Mouse (Mus musculus) limb, embryonic 11.5 days (tissue): ENCODE measurements around the gene Rnd3. TPM values are rescaled to one million over a fixed set of nuclear protein-coding genes. Genes with fewer than 3 reads are reported as not detected.

ENCODE experiments used
- ATAC-seq: fragments of 200-750 bp; cut with Nextera tagmentation; 2 replicates; pipeline ENCODE4 v1.8.0; 2017; ENCODE audit warnings: low read depth; ENCODE audit not compliant: insufficient number of reproducible peaks, low FRiP score, low TSS enrichment
- DNase-seq: peaks from one replicate; pipeline ENCODE4 v3.0.0-alpha.2; 2015; ENCODE audit warnings: low spot score
- H3K27ac ChIP-seq: fragments of 300-500 bp; sonication (generic); replicated peaks from 2 replicates; pipeline ENCODE4 v1.5.1; 2014; ENCODE audit warnings: low read depth, mild to moderate bottlenecking, low read length
- H3K27me3 ChIP-seq: fragments of 300-500 bp; sonication (generic); 2 replicates; pipeline ENCODE4 v1.6.1; 2014; ENCODE audit warnings: mild to moderate bottlenecking, low read length, mixed read lengths; ENCODE audit not compliant: control insufficient read depth, insufficient read depth
- H3K36me3 ChIP-seq: fragments of 300-500 bp; sonication (generic); 2 replicates; pipeline ENCODE4 v1.6.1; 2014; ENCODE audit warnings: mild to moderate bottlenecking, low read length, moderate library complexity, mixed read lengths; ENCODE audit not compliant: control insufficient read depth, insufficient read depth
- H3K4me1 ChIP-seq: fragments of 300-500 bp; sonication (generic); 2 replicates; pipeline ENCODE4 v1.6.1; 2014; ENCODE audit warnings: low read length, mixed read lengths; ENCODE audit not compliant: control insufficient read depth, insufficient read depth
- H3K4me2 ChIP-seq: fragments of 300-500 bp; sonication (generic); 2 replicates; pipeline ENCODE4 v1.6.1; 2014; ENCODE audit warnings: low read depth, mild to moderate bottlenecking, moderate library complexity; ENCODE audit not compliant: severe bottlenecking
- H3K4me3 ChIP-seq: fragments of 300-500 bp; sonication (generic); 2 replicates; pipeline ENCODE4 v1.5.1; 2014; ENCODE audit warnings: low read depth, low read length
- H3K9ac ChIP-seq: fragments of 300-500 bp; sonication (generic); 2 replicates; pipeline ENCODE4 v1.6.1; 2014; ENCODE audit warnings: mild to moderate bottlenecking, low read length
- H3K9me3 ChIP-seq: fragments of 300-500 bp; sonication (generic); 2 replicates; pipeline ENCODE4 v1.6.1; 2016; ENCODE audit warnings: low read length; ENCODE audit not compliant: control insufficient read depth
- WGBS: fragments of 180-500 bp; shearing (Covaris S2); extraction: QIAGEN DNeasy Blood & Tissue Kit; methylation state at CpG from one replicate; pipeline ENCODE4 v1.1.7; 2014; 5-methylcytosine and 5-hydroxymethylcytosine counted together
- polyA plus RNA-seq: library from polyadenylated mRNA; unstranded; fragments of >200 nt; fragmentation: Nextera tagmentation; extraction: Ambion mirVana; gene quantifications from 2 replicates; pipeline ENCODE4 v1.2.1, GENCODE M21; 2014

Rnd3 gene
- polyA plus RNA-seq, 1 experiment from 2014 or later = 136 TPM

DNA sequence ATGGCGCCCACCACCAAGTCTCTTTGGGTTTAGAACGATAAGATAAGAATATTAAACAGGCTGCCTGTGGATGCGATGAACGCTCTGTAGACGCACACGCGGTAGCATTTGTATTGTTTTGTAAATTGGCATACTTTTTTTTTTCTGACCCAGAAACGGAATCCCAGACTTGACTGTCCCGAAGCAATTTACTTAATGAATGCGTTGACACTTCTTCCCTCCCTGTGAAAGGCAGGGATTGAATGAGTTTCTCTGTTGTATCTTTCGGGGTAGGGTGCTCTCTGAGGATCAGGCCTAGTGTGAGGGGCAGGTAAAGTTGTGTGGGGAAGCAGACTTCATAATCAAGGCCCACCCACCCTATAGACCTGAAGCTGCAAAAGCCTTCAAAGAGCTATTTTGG lies 63.8 kb downstream of the Rnd3 start:
- H3K4me2 ChIP-seq = no peak overlapping the region
- no peak overlapping the region for H3K4me3 ChIP-seq
- DNase-seq = no peak
- H3K4me1 ChIP-seq = no peaks in the 10 kb centered on the region; the same call in 1 of the 2 replicates
- no peaks in the 10 kb centered on the region for H3K36me3 ChIP-seq
- H3K27ac ChIP-seq = no peak overlapping the region
- H3K9me3 ChIP-seq = no peaks in the 10 kb centered on the region
- ATAC-seq = no peak
- no peak overlapping the region for H3K9ac ChIP-seq
- H3K27me3 ChIP-seq = no peaks in the 10 kb centered on the region
- WGBS = 90% methylated on average over 11 of the region's 11 CpGs

DNA sequence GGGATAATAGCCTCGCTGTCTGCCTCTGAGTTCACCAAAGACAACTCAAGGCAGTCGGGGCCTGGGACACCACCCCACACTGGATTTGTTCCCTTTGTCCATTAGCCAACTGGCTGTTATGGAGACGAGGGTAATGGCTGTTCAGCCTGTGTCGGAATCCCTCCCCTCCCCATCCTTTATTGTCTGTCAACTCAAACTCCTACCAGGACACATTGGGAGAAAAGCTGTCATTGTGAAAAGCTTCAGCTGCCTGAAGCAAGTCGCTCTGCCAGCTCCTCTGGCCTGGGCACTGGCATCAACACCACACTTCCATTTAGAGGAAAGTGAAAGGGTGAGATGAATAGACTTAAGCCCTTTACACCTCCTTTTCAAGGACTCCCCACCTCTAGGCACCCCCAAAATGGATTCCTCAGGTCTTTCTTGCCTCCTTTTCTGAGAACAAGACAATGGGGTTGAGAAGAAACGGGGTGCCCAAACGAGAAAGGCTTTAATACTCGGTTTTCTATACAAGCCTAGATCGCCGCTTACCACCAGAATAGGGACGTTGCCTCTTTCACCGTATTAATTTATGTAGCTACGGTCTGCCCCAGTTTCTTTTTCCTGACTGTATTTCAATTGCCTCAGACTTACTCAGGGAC lies 66.1 kb downstream of the Rnd3 start:
- no peaks in the 10 kb centered on the region for H3K36me3 ChIP-seq
- DNase-seq (no peak), ATAC-seq (no peak)
- H3K4me2 ChIP-seq = no peak overlapping the region
- H3K4me3 ChIP-seq = no peak overlapping the region
- H3K27me3 ChIP-seq = no peaks in the 10 kb centered on the region
- no peaks in the 10 kb centered on the region for H3K9me3 ChIP-seq
- H3K9ac ChIP-seq = no peak overlapping the region
- WGBS = 81% methylated on average over 13 of the region's 13 CpGs
- no peak overlapping the region for H3K27ac ChIP-seq
- H3K4me1 ChIP-seq = no peaks in the 10 kb centered on the region; the same call in 1 of the 2 replicates
